Mouse (Mus musculus): ENCODE measurements around the gene Scd1. TPM values are rescaled to one million over a fixed set of nuclear protein-coding genes. Genes with fewer than 3 reads are reported as not detected.

Gene Scd1
- polyA plus RNA-seq (2014; fragmentation: Illumina TruSeq; extraction: RNeasy Lipid Tissue Mini Kit (QIAGEN cat#74804); ENCODE audit: low read depth, low replicate concordance), result 16.7 TPM

GRCm38 (mm10) chr19:44407341-44408222 lies at the start of gene Scd1:
Gene Scd1, minus strand, starts transcription at chr19:44407879.

Other genes with a start within 250 kb of the Scd1 start
- gene Pkd2l1, start 215.4 kb downstream of the Scd1 start, polyA plus RNA-seq (2014; fragmentation: Illumina TruSeq; extraction: RNeasy Lipid Tissue Mini Kit (QIAGEN cat#74804); ENCODE audit: low read depth, low replicate concordance), result 4.5 TPM
- 2.3 TPM for gene Scd3, start 204.6 kb downstream of the Scd1 start, polyA plus RNA-seq (2014; fragmentation: Illumina TruSeq; extraction: RNeasy Lipid Tissue Mini Kit (QIAGEN cat#74804); ENCODE audit: low read depth, low replicate concordance)
- 82.3 TPM for gene Scd2, start 114.2 kb downstream of the Scd1 start, polyA plus RNA-seq (2014; fragmentation: Illumina TruSeq; extraction: RNeasy Lipid Tissue Mini Kit (QIAGEN cat#74804); ENCODE audit: low read depth, low replicate concordance)
- 0.56 TPM for gene Scd4, start 74.8 kb downstream of the Scd1 start, polyA plus RNA-seq (2014; fragmentation: Illumina TruSeq; extraction: RNeasy Lipid Tissue Mini Kit (QIAGEN cat#74804); ENCODE audit: low read depth, low replicate concordance)
- 0.11 TPM for gene Wnt8b, start 85.6 kb upstream of the Scd1 start, polyA plus RNA-seq (2014; fragmentation: Illumina TruSeq; extraction: RNeasy Lipid Tissue Mini Kit (QIAGEN cat#74804); ENCODE audit: low read depth, low replicate concordance)
- 0.13 TPM for gene Sec31b, start 138.0 kb upstream of the Scd1 start, polyA plus RNA-seq (2014; fragmentation: Illumina TruSeq; extraction: RNeasy Lipid Tissue Mini Kit (QIAGEN cat#74804); ENCODE audit: low read depth, low replicate concordance)
- gene Gm20538, start 145.0 kb upstream of the Scd1 start, polyA plus RNA-seq (2014; fragmentation: Illumina TruSeq; extraction: RNeasy Lipid Tissue Mini Kit (QIAGEN cat#74804); ENCODE audit: low read depth, low replicate concordance), result not detected
- gene Ndufb8, start 147.6 kb upstream of the Scd1 start, polyA plus RNA-seq (2014; fragmentation: Illumina TruSeq; extraction: RNeasy Lipid Tissue Mini Kit (QIAGEN cat#74804); ENCODE audit: low read depth, low replicate concordance), result 69.4 TPM
- 15.3 TPM for gene Hif1an, start 155.0 kb upstream of the Scd1 start, polyA plus RNA-seq (2014; fragmentation: Illumina TruSeq; extraction: RNeasy Lipid Tissue Mini Kit (QIAGEN cat#74804); ENCODE audit: low read depth, low replicate concordance)